Mouse (Mus musculus) liver, embryonic 16.5 days (tissue): ENCODE results near the gene Lrch1. TPM values are rescaled to one million over a fixed set of nuclear protein-coding genes. Genes with fewer than 3 reads are reported as not detected.
A peak's percentile ranks its signal among the peaks of the same experiment; 100 is the strongest.

Experiments
- ATAC-seq: fragments of 200-750 bp; cut with Nextera tagmentation; 2 replicates; pipeline ENCODE4 v1.8.0; 2017; ENCODE audit warnings: low read depth, mild to moderate bottlenecking, moderate number of reproducible peaks, moderate library complexity
- H3K27ac ChIP-seq: fragments of 300-500 bp; sonication (generic); 2 replicates; pipeline ENCODE4 v1.5.1; 2014; ENCODE audit warnings: mild to moderate bottlenecking, low read length
- H3K27me3 ChIP-seq: fragments of 300-500 bp; sonication (generic); 2 replicates; pipeline ENCODE4 v1.6.1; 2014; ENCODE audit warnings: low read depth, low read length, mixed read lengths; ENCODE audit not compliant: control insufficient read depth, insufficient read depth
- H3K36me3 ChIP-seq: fragments of 300-500 bp; sonication (generic); 2 replicates; pipeline ENCODE4 v1.6.1; 2014; ENCODE audit warnings: mild to moderate bottlenecking; ENCODE audit not compliant: control insufficient read depth, insufficient read depth
- H3K4me1 ChIP-seq: fragments of 300-500 bp; sonication (generic); 2 replicates; pipeline ENCODE4 v1.6.1; 2014; ENCODE audit warnings: low read depth, low read length, mixed read lengths; ENCODE audit not compliant: control insufficient read depth
- H3K4me2 ChIP-seq: fragments of 300-500 bp; sonication (generic); 2 replicates; pipeline ENCODE4 v1.6.1; 2014; ENCODE audit warnings: low read depth, low read length, mixed read lengths
- H3K4me3 ChIP-seq: fragments of 300-500 bp; sonication (generic); 2 replicates; pipeline ENCODE4 v1.5.1; 2014; ENCODE audit warnings: low read depth, mild to moderate bottlenecking, low read length
- H3K9ac ChIP-seq: fragments of 300-500 bp; sonication (generic); 2 replicates; pipeline ENCODE4 v1.6.1; 2014; ENCODE audit warnings: low read depth, low read length
- H3K9me3 ChIP-seq: fragments of 300-500 bp; sonication (generic); replicated peaks from 2 replicates; pipeline ENCODE4 v1.6.1; 2016; ENCODE audit warnings: low read length; ENCODE audit not compliant: control insufficient read depth
- WGBS: fragments of 180-500 bp; shearing (Covaris S2); extraction: QIAGEN DNeasy Blood & Tissue Kit; methylation state at CpG from one replicate; pipeline ENCODE4 v1.1.7; 2014; ENCODE audit not compliant: insufficient replicate concordance; 5-methylcytosine and 5-hydroxymethylcytosine counted together
- polyA plus RNA-seq: library from polyadenylated mRNA; unstranded; fragments of >200 nt; fragmentation: Nextera tagmentation; extraction: Ambion mirVana; gene quantifications from 2 replicates; pipeline ENCODE4 v1.2.1, GENCODE M21; 2015

Lrch1 gene
- polyA plus RNA-seq, 1 experiment from 2014 or later: 4.5 TPM

DNA sequence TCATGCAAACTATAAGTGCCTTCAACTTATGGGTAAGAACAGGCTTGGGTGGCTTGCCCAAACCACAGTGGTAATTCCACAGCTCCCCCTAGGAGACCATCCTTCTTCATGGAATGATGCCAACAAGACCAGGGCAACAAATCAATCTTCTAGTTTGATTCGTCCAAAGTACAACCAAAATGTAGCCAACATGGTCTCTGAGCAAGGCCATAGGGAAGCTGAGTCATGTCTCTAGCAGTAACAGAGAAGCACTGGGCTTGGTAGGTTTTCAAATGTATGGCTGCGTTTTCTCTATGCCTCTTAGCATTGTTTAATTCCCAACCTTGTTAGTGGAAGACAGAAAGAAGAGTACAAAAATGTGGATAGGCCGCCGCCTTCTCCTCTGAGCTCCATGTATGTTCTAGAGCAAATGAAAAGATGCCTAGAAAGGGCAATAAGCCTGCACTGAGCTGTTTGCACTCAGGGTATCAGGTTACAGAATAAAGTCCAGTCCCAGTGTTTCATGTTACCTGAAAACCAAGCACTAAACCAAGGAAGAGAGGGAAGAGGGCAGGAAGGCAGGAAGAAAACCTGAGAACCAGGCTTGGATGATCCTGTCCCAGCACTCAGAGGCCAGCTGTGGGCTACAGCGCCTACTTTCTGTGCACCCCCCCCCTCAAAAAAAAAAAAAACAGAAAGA lies 82.7 kb downstream of the Lrch1 start:
- ATAC-seq: no peak
- no peak overlapping the region for H3K4me2 ChIP-seq
- H3K27ac ChIP-seq: peak overlapping the region; percentile 8; the same call in 1 of the 2 replicates
- WGBS: 56% methylated on average over 5 of the region's 5 CpGs
- peaks cover 33% of the 10 kb centered on the region for H3K4me1 ChIP-seq
- H3K9ac ChIP-seq: no peak overlapping the region
- H3K27me3 ChIP-seq: no peaks in the 10 kb centered on the region
- no peaks in the 10 kb centered on the region for H3K9me3 ChIP-seq
- H3K36me3 ChIP-seq: no peaks in the 10 kb centered on the region
- no peak overlapping the region for H3K4me3 ChIP-seq

DNA sequence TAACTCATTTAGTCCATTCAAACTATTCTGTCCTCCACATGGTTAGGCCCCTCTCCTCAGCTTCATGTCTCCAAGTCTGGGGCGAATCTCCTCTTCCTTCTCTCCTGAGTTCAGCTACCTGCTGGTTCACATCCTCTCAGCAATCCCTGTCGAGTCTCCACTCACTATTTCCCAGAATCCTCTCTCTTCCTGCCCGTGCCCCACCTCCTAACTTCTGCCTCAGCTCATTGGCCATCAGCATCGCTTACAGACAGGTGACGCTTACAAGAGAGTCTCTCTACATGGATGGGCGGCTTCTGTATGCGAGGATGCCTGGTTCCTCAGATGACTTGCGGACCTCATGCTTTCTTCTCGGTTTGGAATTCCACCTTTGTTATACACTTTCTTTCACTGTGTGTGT lies 86.2 kb downstream of the Lrch1 start:
- Histone ChIP-seq H3K4me1 (peaks cover 11% of the 10 kb centered on the region), H3K27me3 (no peaks in the 10 kb centered on the region), H3K9ac (no peak overlapping the region), H3K36me3 (peaks cover 5% of the 10 kb centered on the region), H3K4me3 (no peak overlapping the region), H3K9me3 (no peaks in the 10 kb centered on the region), H3K27ac (no peak overlapping the region), H3K4me2 (no peak overlapping the region)
- 80% methylated on average over 9 of the region's 9 CpGs for WGBS
- no peak for ATAC-seq

DNA sequence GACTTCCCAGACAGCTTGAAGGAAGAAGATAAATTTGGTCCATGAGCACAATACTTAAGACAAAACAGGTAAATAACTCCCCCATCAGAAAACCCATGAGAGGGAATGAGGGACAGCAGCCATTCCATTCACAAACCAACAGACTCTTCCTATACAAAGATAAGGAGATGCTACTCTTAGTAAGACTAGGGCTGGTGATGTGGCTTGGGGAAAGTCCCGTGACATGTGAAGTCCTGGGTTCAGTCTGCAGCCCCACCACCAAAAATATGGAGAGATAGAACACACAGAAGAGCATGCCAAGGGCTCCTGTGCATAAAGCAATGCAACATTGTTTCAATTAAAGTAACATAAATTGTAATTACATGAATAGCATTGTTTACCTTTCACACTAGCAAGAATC lies 88.5 kb downstream of the Lrch1 start:
- Histone ChIP-seq H3K4me1 (no peaks in the 10 kb centered on the region), H3K27me3 (no peaks in the 10 kb centered on the region), H3K27ac (no peak overlapping the region), H3K4me3 (no peak overlapping the region), H3K4me2 (no peak overlapping the region), H3K36me3 (peaks cover 7% of the 10 kb centered on the region), H3K9ac (no peak overlapping the region), H3K9me3 (no peaks in the 10 kb centered on the region)
- 61% methylated on average over 1 of the region's 1 CpGs for WGBS
- ATAC-seq: no peak

DNA sequence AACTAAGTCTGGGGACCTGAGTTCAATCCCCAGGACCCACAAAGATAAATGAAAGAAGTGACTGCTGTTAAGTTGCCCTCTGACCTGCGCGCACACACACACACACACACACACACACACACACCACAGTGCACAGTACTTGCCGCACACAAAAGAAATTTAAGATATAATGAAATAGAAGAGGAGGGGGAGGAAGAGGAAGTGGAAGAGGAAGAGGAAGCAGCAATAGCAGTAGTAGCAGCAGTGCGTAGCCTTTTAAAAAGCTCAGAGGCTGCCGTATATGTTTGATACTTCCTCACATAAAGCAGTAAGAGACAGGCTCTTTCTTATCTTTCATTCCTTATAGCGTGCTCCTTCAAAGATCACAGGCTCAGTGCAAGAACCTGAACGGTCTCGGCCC lies 92.2 kb downstream of the Lrch1 start:
- Histone ChIP-seq H3K9me3 (no peaks in the 10 kb centered on the region), H3K36me3 (peaks cover 7% of the 10 kb centered on the region), H3K27ac (no peak overlapping the region), H3K9ac (no peak overlapping the region), H3K4me2 (no peak overlapping the region), H3K4me1 (no peaks in the 10 kb centered on the region), H3K27me3 (no peaks in the 10 kb centered on the region), H3K4me3 (no peak overlapping the region)
- 76% methylated on average over 8 of the region's 8 CpGs for WGBS
- ATAC-seq: no peak

DNA sequence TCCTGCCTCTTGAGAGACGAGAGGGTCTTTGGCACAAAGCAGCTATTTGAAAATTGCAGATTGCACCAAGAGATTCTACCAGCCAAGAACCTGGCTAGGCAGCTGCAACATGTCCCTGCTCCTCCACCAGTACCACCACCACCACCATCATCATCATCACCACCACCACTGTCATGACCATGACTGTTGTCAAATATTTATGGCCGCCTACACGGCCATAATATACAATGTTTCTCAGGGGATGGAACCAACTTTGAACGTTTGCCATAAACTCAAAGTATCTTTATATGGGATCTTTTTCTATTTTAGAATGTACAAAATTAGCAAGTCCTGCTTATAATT lies 93.9 kb downstream of the Lrch1 start:
- Histone ChIP-seq H3K9me3 (no peaks in the 10 kb centered on the region), H3K4me1 (no peaks in the 10 kb centered on the region), H3K36me3 (peaks cover 7% of the 10 kb centered on the region), H3K4me3 (no peak overlapping the region), H3K27ac (no peak overlapping the region), H3K9ac (no peak overlapping the region), H3K4me2 (no peak overlapping the region), H3K27me3 (no peaks in the 10 kb centered on the region)
- 74% methylated on average over 4 of the region's 4 CpGs for WGBS
- no peak for ATAC-seq

DNA sequence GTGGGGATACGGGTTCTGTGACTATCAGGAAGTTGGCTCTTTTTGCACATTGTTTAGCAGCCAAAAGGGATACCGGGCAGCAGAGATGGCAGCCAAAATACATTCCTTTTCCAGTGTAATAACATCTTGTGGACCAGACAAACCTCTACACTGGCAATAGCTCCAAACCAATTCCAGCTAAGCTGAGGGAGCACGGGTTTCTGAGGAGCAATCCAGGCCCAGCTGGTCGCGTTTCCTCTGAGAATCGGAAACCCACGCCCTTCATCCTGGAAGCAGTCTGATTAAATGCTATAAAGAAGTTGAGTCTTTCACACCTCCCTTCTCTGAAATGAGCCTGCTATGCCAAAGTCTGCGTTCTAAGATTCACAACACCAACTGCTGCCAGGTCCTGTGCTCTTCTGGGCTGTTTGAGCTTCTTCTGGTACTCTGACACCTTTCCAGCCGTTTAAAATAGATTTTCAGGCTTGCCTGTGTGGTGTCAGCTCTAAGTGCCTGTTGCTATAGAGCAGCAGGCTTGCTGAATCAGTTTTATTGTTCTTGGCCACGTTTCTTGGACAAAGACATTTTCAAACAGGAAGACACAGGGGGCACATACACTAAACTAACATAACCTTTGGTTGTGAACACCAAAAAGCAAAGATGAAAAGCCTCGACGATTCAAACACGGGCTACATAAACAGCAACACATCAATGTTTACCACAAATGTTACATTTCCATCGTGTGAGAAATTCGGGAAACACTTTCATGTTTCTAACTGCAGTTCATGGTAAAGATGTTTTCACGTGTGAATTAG lies 94.5 kb downstream of the Lrch1 start:
- WGBS: 57% methylated on average over 16 of the region's 16 CpGs
- ATAC-seq: no peak
- Histone ChIP-seq H3K4me2 (no peak overlapping the region), H3K36me3 (peaks cover 7% of the 10 kb centered on the region), H3K27me3 (no peaks in the 10 kb centered on the region), H3K27ac (no peak overlapping the region), H3K9ac (no peak overlapping the region), H3K9me3 (no peaks in the 10 kb centered on the region), H3K4me3 (no peak overlapping the region), H3K4me1 (no peaks in the 10 kb centered on the region)

DNA sequence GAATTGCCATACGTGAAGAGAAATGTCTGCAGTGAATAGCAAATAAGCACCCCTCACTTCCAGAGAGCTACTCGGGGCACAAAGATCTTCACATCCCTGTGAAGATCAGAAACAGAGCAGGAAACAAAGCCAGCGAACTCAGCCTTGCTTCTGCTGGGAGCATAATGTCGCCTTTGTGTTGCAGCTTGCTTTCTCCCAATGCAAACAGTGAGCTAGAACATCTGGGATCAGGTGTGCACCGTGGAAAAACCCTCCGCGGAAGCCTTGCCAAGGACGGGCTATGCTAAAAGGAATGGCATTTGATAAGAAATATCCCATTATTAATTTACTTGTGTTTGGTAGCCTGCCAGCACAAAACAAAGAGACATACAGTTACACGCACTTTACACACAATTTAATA lies 95.8 kb downstream of the Lrch1 start:
- no peaks in the 10 kb centered on the region for H3K27me3 ChIP-seq
- no peak overlapping the region for H3K4me2 ChIP-seq
- WGBS: 69% methylated on average over 9 of the region's 9 CpGs

DNA sequence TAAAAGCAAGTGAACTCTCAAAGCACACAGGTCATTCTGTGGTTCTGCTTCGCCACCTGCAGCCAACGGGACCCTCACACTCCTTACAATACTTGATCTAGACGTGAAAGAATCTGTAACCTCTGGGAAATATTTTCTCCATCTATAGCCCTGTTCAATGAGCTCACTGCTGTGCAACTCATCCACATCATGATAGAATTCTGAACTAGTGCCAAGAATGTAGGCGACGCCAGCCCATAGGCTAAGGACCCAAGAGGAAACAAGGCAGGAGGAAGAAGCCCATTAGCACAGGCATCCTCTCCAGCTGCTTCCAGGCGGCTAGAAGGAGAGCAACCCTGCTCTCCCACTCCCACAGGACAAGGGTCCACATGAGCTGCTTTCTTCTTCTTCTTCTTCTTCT lies 98.7 kb downstream of the Lrch1 start:
- H3K4me3 ChIP-seq: no peak overlapping the region
- no peak overlapping the region for H3K27ac ChIP-seq
- H3K27me3 ChIP-seq: no peaks in the 10 kb centered on the region
- no peak for ATAC-seq
- no peaks in the 10 kb centered on the region for H3K36me3 ChIP-seq
- no peak overlapping the region for H3K9ac ChIP-seq
- H3K4me1 ChIP-seq: no peaks in the 10 kb centered on the region; the same call in 1 of the 2 replicates
- H3K9me3 ChIP-seq: no peaks in the 10 kb centered on the region
- WGBS: 66% methylated on average over 6 of the region's 6 CpGs
- H3K4me2 ChIP-seq: no peak overlapping the region

More for the DNA sequence above, 95.8 kb downstream of the Lrch1 start:
- H3K9me3 ChIP-seq: no peaks in the 10 kb centered on the region
- peaks cover 5% of the 10 kb centered on the region for H3K36me3 ChIP-seq
- H3K9ac ChIP-seq: no peak overlapping the region
- H3K4me1 ChIP-seq: no peaks in the 10 kb centered on the region; the same call in 1 of the 2 replicates
- H3K4me3 ChIP-seq: no peak overlapping the region
- H3K27ac ChIP-seq: no peak overlapping the region
- ATAC-seq: no peak

DNA sequence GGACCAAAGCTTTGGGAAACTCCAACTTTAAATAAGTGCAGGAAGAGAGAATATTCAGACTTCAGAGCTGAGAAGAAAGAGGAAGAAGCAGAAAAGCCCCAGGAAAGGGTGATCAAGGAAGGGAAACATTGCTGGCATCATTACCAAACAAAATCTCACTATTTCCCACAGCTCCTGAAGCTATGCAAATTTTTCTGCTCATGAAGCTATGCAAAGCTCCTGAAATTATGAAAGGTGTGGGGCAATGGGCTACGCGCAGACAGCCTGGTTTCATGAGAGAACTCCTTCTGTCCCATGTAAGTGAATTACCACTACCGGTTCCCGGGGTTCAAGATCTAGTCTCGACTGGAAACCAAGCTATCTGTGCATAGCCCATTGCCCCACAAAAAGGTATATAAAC lies 99.5 kb downstream of the Lrch1 start:
- 85% methylated on average over 5 of the region's 5 CpGs for WGBS
- no peaks in the 10 kb centered on the region; the same call in 1 of the 2 replicates for H3K4me1 ChIP-seq
- H3K4me2 ChIP-seq: no peak overlapping the region
- ATAC-seq: no peak
- H3K27ac ChIP-seq: no peak overlapping the region
- H3K9me3 ChIP-seq: no peaks in the 10 kb centered on the region
- no peaks in the 10 kb centered on the region for H3K27me3 ChIP-seq
- H3K9ac ChIP-seq: no peak overlapping the region
- H3K36me3 ChIP-seq: no peaks in the 10 kb centered on the region
- no peak overlapping the region for H3K4me3 ChIP-seq
